In genomic region chr13:22019934-22020835, GRCm38 (mm10) we compare ENCODE assay signal across 8 mouse cellular contexts. TPM values are rescaled to one million over a fixed set of nuclear protein-coding genes. Genes with fewer than 3 reads are reported as not detected.
A peak's percentile ranks its signal among the peaks of the same experiment; 100 is the strongest.
DNase-seq lines count a peak whose midpoint lies in the region; ATAC-seq and TF ChIP-seq lines count a peak whose summit lies in the region.

No protein-coding gene starts in this region.

- TF ChIP-seq POLR2A in cerebellum, adult 2 months (IDR thresholded peaks at IDR 0.05; ENCODE audit: borderline replicate concordance, insufficient read depth, low read length): no peak
- no peak for TF ChIP-seq POLR2A in MEL (IDR thresholded peaks at IDR 0.05; ENCODE audit: control insufficient read depth in 1 of 2, insufficient read depth in 1 of 2, low read depth in 1 of 2, low read length in 2 of 2, poor library complexity in 1 of 2)
- TF ChIP-seq POLR2A in limb, embryonic 14.5 days (IDR thresholded peaks at IDR 0.05; ENCODE audit: borderline replicate concordance, extremely low read depth, insufficient read depth, insufficient read length): no peak

- no peak for TF ChIP-seq EP300 in MEL (IDR thresholded peaks at IDR 0.05; ENCODE audit: low read depth in 1 of 2, low read length in 2 of 2)

- DNase-seq in cerebellum, adult 2 months: no peak
- DNase-seq in cerebellum, adult 11 months: no peak
- peak; percentile 71 for DNase-seq in MEL (ENCODE audit: low read depth, low spot score)
- DNase-seq in limb, embryonic 14.5 days (ENCODE audit: low spot score): no peak
- DNase-seq in layer of hippocampus, adult 9-11 months: no peak
- no peak for DNase-seq in cerebellum, adult 9-10 months

- peak overlapping the region; percentile 37 for H3K4me3 ChIP-seq in cerebellum, adult 2 months (replicated peaks; ENCODE audit: insufficient read depth, low read depth, low read length)
- H3K4me3 ChIP-seq in MEL (ENCODE audit: control insufficient read depth in 1 of 2, insufficient read depth in 1 of 2, low read depth in 2 of 2, low read length in 2 of 2): peak overlapping the region; percentile 49 to 68
- H3K4me3 ChIP-seq in forebrain, embryonic 16.5 days (replicated peaks; ENCODE audit: low read length): peak overlapping the region; percentile 39
- peak overlapping the region; percentile 42 for H3K4me3 ChIP-seq in limb, embryonic 14.5 days (replicated peaks; ENCODE audit: low read length)
- H3K4me3 ChIP-seq in neural tube, embryonic 13.5 days: peak overlapping the region; percentile 40

- H3K27me3 ChIP-seq in cerebellum, adult 2 months (ENCODE audit: control insufficient read depth, insufficient read depth, low read length): peaks cover 3% of the 10 kb centered on the region; the same call in 1 of the 2 replicates
- no peaks in the 10 kb centered on the region for H3K27me3 ChIP-seq in MEL (ENCODE audit: control insufficient read depth in 1 of 2, insufficient read depth in 2 of 2, low read length in 2 of 2)
- peaks cover 33% of the 10 kb centered on the region for H3K27me3 ChIP-seq in forebrain, embryonic 16.5 days (replicated peaks; ENCODE audit: control insufficient read depth, insufficient read depth, low read length)
- peaks cover 27% of the 10 kb centered on the region for H3K27me3 ChIP-seq in limb, embryonic 14.5 days (ENCODE audit: control insufficient read depth, insufficient read depth, low read length)
- H3K27me3 ChIP-seq in neural tube, embryonic 13.5 days: peaks cover 79% of the 10 kb centered on the region

- WGBS in cerebellum, adult 2 months: 4% methylated on average over 44 of the region's 44 CpGs
- WGBS in forebrain, embryonic 16.5 days: under 1% methylated on average over 44 of the region's 44 CpGs
- WGBS in limb, embryonic 14.5 days: under 1% methylated on average over 44 of the region's 44 CpGs
- under 1% methylated on average over 44 of the region's 44 CpGs for WGBS in neural tube, embryonic 13.5 days

- no peaks in the 10 kb centered on the region for H3K4me1 ChIP-seq in cerebellum, adult 2 months (ENCODE audit: control insufficient read depth, insufficient read depth, low read length)
- peaks cover 0 to 3% of the 10 kb centered on the region in 2 experiments; a peak in 1 of 4 replicates for H3K4me1 ChIP-seq in MEL (ENCODE audit: control insufficient read depth in 1 of 2, insufficient read depth in 2 of 2, low read length in 2 of 2)
- peaks cover 20% of the 10 kb centered on the region for H3K4me1 ChIP-seq in forebrain, embryonic 16.5 days (replicated peaks; ENCODE audit: control insufficient read depth, insufficient read depth, low read length)
- H3K4me1 ChIP-seq in limb, embryonic 14.5 days (ENCODE audit: control insufficient read depth, insufficient read depth, low read length): no peaks in the 10 kb centered on the region
- H3K4me1 ChIP-seq in neural tube, embryonic 13.5 days (replicated peaks): peaks cover 20% of the 10 kb centered on the region

- H3K9me3 ChIP-seq in MEL (replicated peaks; ENCODE audit: insufficient read depth, low read length): no peaks in the 10 kb centered on the region
- peaks cover 3% of the 10 kb centered on the region; the same call in 1 of the 2 replicates for H3K9me3 ChIP-seq in forebrain, embryonic 16.5 days (ENCODE audit: control insufficient read depth, low read length)
- no peaks in the 10 kb centered on the region for H3K9me3 ChIP-seq in limb, embryonic 14.5 days (ENCODE audit: control insufficient read depth, low read length)
- peaks cover 4% of the 10 kb centered on the region; the same call in 1 of the 2 replicates for H3K9me3 ChIP-seq in neural tube, embryonic 13.5 days

- H3K36me3 ChIP-seq in MEL (ENCODE audit: control insufficient read depth in 1 of 2, insufficient read depth in 2 of 2, low read length in 2 of 2): peaks cover 0 to 6% of the 10 kb centered on the region in 2 experiments; a peak in 2 of 4 replicates
- no peaks in the 10 kb centered on the region for H3K36me3 ChIP-seq in forebrain, embryonic 16.5 days (ENCODE audit: control insufficient read depth, insufficient read depth)
- H3K36me3 ChIP-seq in limb, embryonic 14.5 days (ENCODE audit: control insufficient read depth, insufficient read depth, low read length): no peaks in the 10 kb centered on the region
- H3K36me3 ChIP-seq in neural tube, embryonic 13.5 days: no peaks in the 10 kb centered on the region

- no peak for ATAC-seq in forebrain, embryonic 16.5 days
- 0 out of 2 replicates have a peak, but pooled peaks have one; percentile 25 for ATAC-seq in limb, embryonic 14.5 days (ENCODE audit: low FRiP score, low read depth)
- no peak for ATAC-seq in neural tube, embryonic 13.5 days (ENCODE audit: low read depth)

- no peak for TF ChIP-seq RAD21 in MEL (IDR thresholded peaks at IDR 0.05; ENCODE audit: low read depth, low read length)

- H3K4me2 ChIP-seq in forebrain, embryonic 16.5 days (ENCODE audit: low read length): peak overlapping the region; percentile 50
- H3K4me2 ChIP-seq in limb, embryonic 14.5 days (replicated peaks; ENCODE audit: low read depth, low read length, severe bottlenecking): peak overlapping the region; percentile 62
- H3K4me2 ChIP-seq in neural tube, embryonic 13.5 days: peak overlapping the region; percentile 66

- no peak for TF ChIP-seq CTCF in cerebellum, adult 2 months (IDR thresholded peaks at IDR 0.05; ENCODE audit: borderline replicate concordance, insufficient read depth, low read depth, low read length)
- no peak for TF ChIP-seq CTCF in MEL (IDR thresholded peaks at IDR 0.05 in 2 of 3, conservative IDR thresholded peaks at IDR 0.05 in 1 of 3; ENCODE audit: control insufficient read depth in 1 of 3, insufficient read depth in 1 of 3, low read depth in 2 of 3, low read length in 3 of 3, poor library complexity in 1 of 3, severe bottlenecking in 1 of 3)

- no peaks in the 10 kb centered on the region; the same call in 1 of the 2 replicates for H3K79me2 ChIP-seq in MEL (ENCODE audit: control insufficient read depth, insufficient read depth, low read length, poor library complexity)

- H3K9ac ChIP-seq in MEL (ENCODE audit: control insufficient read depth, low read depth, low read length, poor library complexity, severe bottlenecking): peak overlapping the region; percentile 65
- H3K9ac ChIP-seq in forebrain, embryonic 16.5 days (replicated peaks; ENCODE audit: low read depth, low read length): no peak overlapping the region
- H3K9ac ChIP-seq in limb, embryonic 14.5 days (ENCODE audit: low read depth, low read length, severe bottlenecking): 0 out of 2 replicates have a peak overlapping the region, but pooled peaks have one; percentile 17
- peak overlapping the region; percentile 23; the same call in 1 of the 2 replicates for H3K9ac ChIP-seq in neural tube, embryonic 13.5 days

- H3K27ac ChIP-seq in cerebellum, adult 2 months (ENCODE audit: insufficient read depth, low read length): no peak overlapping the region
- H3K27ac ChIP-seq in MEL (ENCODE audit: control insufficient read depth, low read depth, low read length): peak overlapping the region; percentile 12; the same call in 1 of the 2 replicates
- no peak overlapping the region for H3K27ac ChIP-seq in forebrain, embryonic 16.5 days (ENCODE audit: low read length)
- no peak overlapping the region for H3K27ac ChIP-seq in limb, embryonic 14.5 days (replicated peaks; ENCODE audit: low read depth, low read length)
- H3K27ac ChIP-seq in neural tube, embryonic 13.5 days (replicated peaks): no peak overlapping the region

RNA-seq across cellular contexts. Expression of gene Prss16, which starts 10.6 kb away (rescaled TPM):
- 0.36 and 1.1 TPM in 2 replicates for polyA plus RNA-seq in cerebellum, adult 2 months (2012; rRNA removed)
- not detected in 2 replicates for total RNA-seq in MEL (2012; rRNA removed)
- polyA plus RNA-seq in MEL (2012; ENCODE audit: insufficient read depth in 1 of 2, insufficient read length in 2 of 2, low read depth in 1 of 2, low replicate concordance in 2 of 2, missing spikeins in 1 of 2): under 1 TPM in 1 of 2 experiments, not detected in 1; 0.47 TPM
- polyA plus RNA-seq in forebrain, embryonic 16.5 days (2015; fragmentation: Nextera tagmentation; extraction: Ambion mirVana): 0.19 TPM in 1 of 2 replicates, not detected in the other
- 1.1 and 1.6 TPM in 2 replicates for polyA plus RNA-seq in limb, embryonic 14.5 days (2012; rRNA removed)
- polyA plus RNA-seq in limb, embryonic 14.5 days (2014; fragmentation: Nextera tagmentation; extraction: Ambion mirVana): 0.51 and 0.57 TPM in 2 replicates
- polyA plus RNA-seq in neural tube, embryonic 13.5 days (2015; fragmentation: Nextera tagmentation; extraction: Ambion mirVana): 0.17 and 0.18 TPM in 2 replicates

RNA-seq across cellular contexts. Expression of gene Hist1h2ah, which starts 15.2 kb away (rescaled TPM):
- polyA plus RNA-seq in cerebellum, adult 2 months (2012; rRNA removed): not detected in 2 replicates
- total RNA-seq in MEL (2012; rRNA removed): 1,264 and 1,284 TPM in 2 replicates
- polyA plus RNA-seq in MEL (2012; ENCODE audit: insufficient read depth in 1 of 2, insufficient read length in 2 of 2, low read depth in 1 of 2, low replicate concordance in 2 of 2, missing spikeins in 1 of 2): 1 to 10 TPM in 1 of 2 experiments, not detected in 1; 3.7 TPM
- polyA plus RNA-seq in forebrain, embryonic 16.5 days (2015; fragmentation: Nextera tagmentation; extraction: Ambion mirVana): not detected in 2 replicates
- 5.5 and 14.9 TPM in 2 replicates for polyA plus RNA-seq in limb, embryonic 14.5 days (2012; rRNA removed)
- 6.5 and 22.1 TPM in 2 replicates for polyA plus RNA-seq in limb, embryonic 14.5 days (2014; fragmentation: Nextera tagmentation; extraction: Ambion mirVana)
- 1.7 TPM in 1 of 2 replicates, not detected in the other for polyA plus RNA-seq in neural tube, embryonic 13.5 days (2015; fragmentation: Nextera tagmentation; extraction: Ambion mirVana)

RNA-seq across cellular contexts. Expression of gene Hist1h2bk, which starts 15.5 kb away (rescaled TPM):
- 0.34 TPM in 1 of 2 replicates, not detected in the other for polyA plus RNA-seq in cerebellum, adult 2 months (2012; rRNA removed)
- 2,495 and 3,316 TPM in 2 replicates for total RNA-seq in MEL (2012; rRNA removed)
- polyA plus RNA-seq in MEL (2012; ENCODE audit: insufficient read depth in 1 of 2, insufficient read length in 2 of 2, low read depth in 1 of 2, low replicate concordance in 2 of 2, missing spikeins in 1 of 2): 1 to 10 TPM in 1 of 2 experiments, not detected in 1; 5.7 TPM
- polyA plus RNA-seq in forebrain, embryonic 16.5 days (2015; fragmentation: Nextera tagmentation; extraction: Ambion mirVana): 3.3 TPM in 1 of 2 replicates, not detected in the other
- 24.6 and 30.5 TPM in 2 replicates for polyA plus RNA-seq in limb, embryonic 14.5 days (2012; rRNA removed)
- polyA plus RNA-seq in limb, embryonic 14.5 days (2014; fragmentation: Nextera tagmentation; extraction: Ambion mirVana): 6.9 and 7.1 TPM in 2 replicates
- 2.5 and 3.8 TPM in 2 replicates for polyA plus RNA-seq in neural tube, embryonic 13.5 days (2015; fragmentation: Nextera tagmentation; extraction: Ambion mirVana)

RNA-seq across cellular contexts. Expression of gene Hist1h4i, which starts 21.0 kb away (rescaled TPM):
- 8.8 and 9.8 TPM in 2 replicates for polyA plus RNA-seq in cerebellum, adult 2 months (2012; rRNA removed)
- total RNA-seq in MEL (2012; rRNA removed): 1,065 and 1,370 TPM in 2 replicates
- polyA plus RNA-seq in MEL (2012; ENCODE audit: insufficient read depth in 1 of 2, insufficient read length in 2 of 2, low read depth in 1 of 2, low replicate concordance in 2 of 2, missing spikeins in 1 of 2): 10 to 100 TPM in 1 of 2 experiments, not detected in 1; 10.4 TPM
- 14.0 and 14.5 TPM in 2 replicates for polyA plus RNA-seq in forebrain, embryonic 16.5 days (2015; fragmentation: Nextera tagmentation; extraction: Ambion mirVana)
- 31.0 and 39.5 TPM in 2 replicates for polyA plus RNA-seq in limb, embryonic 14.5 days (2012; rRNA removed)
- 14.0 and 14.7 TPM in 2 replicates for polyA plus RNA-seq in limb, embryonic 14.5 days (2014; fragmentation: Nextera tagmentation; extraction: Ambion mirVana)
- polyA plus RNA-seq in neural tube, embryonic 13.5 days (2015; fragmentation: Nextera tagmentation; extraction: Ambion mirVana): 8.8 and 10.1 TPM in 2 replicates

RNA-seq across cellular contexts. Expression of gene Hist1h2ag, which starts 22.6 kb away (rescaled TPM):
- 0.60 and 1.1 TPM in 2 replicates for polyA plus RNA-seq in cerebellum, adult 2 months (2012; rRNA removed)
- 766 and 975 TPM in 2 replicates for total RNA-seq in MEL (2012; rRNA removed)
- 1 to 10 TPM in 1 of 2 experiments, not detected in 1; 5.9 TPM for polyA plus RNA-seq in MEL (2012; ENCODE audit: insufficient read depth in 1 of 2, insufficient read length in 2 of 2, low read depth in 1 of 2, low replicate concordance in 2 of 2, missing spikeins in 1 of 2)
- 8.5 and 13.4 TPM in 2 replicates for polyA plus RNA-seq in forebrain, embryonic 16.5 days (2015; fragmentation: Nextera tagmentation; extraction: Ambion mirVana)
- polyA plus RNA-seq in limb, embryonic 14.5 days (2012; rRNA removed): 54.6 and 89.6 TPM in 2 replicates
- polyA plus RNA-seq in limb, embryonic 14.5 days (2014; fragmentation: Nextera tagmentation; extraction: Ambion mirVana): 56.7 and 74.1 TPM in 2 replicates
- polyA plus RNA-seq in neural tube, embryonic 13.5 days (2015; fragmentation: Nextera tagmentation; extraction: Ambion mirVana): 8.4 and 11.4 TPM in 2 replicates
